Mouse (Mus musculus) gonadal fat pad, adult 2 months (tissue): ENCODE results near the gene Epc2. TPM values are rescaled to one million over a fixed set of nuclear protein-coding genes. Genes with fewer than 3 reads are reported as not detected.

ENCODE experiments used
- DNase-seq: peaks from one replicate; pipeline ENCODE4 v3.0.0-alpha.2; 2012; ENCODE audit warnings: low read depth
- polyA plus RNA-seq: library from polyadenylated mRNA; depleted of rRNA; stranded (reverse); fragments of >200 nt; gene quantifications from 2 replicates; pipeline ENCODE4 v1.2.3, GENCODE M21; 2012; rRNA removed

The Epc2 gene
- polyA plus RNA-seq, 1 experiment: 9.0 TPM

DNA sequence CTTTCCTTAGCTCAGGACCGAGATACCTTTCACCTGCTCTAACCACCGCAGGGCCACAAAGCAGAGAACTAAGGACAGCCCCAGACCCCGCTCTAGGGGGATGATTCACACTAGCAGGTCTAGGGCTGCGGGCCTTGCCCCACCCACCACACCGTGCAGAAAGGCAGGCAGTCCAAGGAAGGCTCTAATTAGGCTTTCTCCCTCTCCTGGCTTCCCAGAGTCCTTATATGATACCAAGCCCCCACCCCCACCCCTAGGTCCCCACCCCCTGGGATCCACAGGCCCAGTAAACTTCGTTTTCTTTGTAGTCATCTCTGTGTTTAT is 119.5 kb downstream of the Epc2 start:
- DNase-seq: no peak

DNA sequence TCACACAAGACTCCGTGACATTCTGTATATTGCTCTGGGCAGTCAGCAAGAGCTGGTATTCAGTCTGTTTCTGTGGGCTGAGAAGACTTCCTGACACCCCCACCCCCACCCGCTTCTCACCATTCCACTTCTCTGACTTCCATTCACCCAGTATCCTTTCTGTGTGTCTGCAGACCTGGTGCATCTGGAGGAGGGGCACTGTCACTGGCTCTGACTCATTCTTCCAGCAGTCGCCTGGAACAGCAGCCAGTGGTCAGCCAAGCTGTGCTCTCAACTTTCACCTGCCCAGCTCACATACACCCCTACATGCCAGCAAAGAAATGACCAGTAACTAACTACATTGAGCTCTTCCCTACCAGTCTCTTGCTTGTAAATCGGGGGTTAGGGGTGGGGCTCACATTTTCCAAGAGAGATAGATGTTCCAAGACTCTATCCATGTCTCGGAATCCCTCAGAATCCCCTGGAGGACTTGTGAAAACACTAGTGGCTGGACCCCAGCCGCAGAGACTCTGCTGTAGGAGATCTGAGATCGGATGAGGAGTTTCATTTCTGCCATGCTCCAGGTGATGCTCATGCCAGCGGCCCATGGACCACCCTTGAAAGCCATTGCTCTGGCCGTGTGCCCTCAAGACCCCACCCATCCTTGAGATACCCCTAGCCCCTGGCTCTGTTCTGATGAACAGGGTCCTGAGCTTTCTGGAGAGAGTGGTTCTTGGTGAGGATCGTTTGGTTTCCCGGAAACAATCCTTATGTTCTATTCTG is 120.1 kb downstream of the Epc2 start:
- DNase-seq: no peak

DNA sequence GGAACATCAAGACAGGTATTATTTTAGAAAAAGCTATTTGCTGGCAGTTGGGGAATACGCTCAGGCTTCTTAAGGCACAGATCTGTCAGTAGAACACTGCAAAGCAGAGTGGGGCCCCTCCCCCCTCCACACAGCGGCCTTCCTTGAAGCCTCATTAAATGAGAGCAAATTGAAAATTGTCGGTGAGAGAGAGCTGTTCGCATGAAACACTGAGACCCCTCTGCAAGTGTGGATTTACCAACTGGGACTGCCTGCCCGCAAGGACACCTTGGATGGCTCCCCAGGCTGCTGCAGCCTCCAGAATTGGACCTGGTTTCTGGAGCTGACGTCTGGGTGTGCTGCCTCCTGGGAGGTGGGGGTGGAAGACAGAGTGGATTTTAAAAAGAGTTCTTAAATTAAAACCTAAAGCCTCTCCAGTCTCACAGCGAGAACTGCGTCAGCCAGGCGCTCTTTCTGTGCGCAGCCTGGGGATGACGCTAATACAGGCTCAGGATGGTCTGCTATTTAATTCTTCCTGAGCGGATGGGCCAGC is 120.9 kb downstream of the Epc2 start:
- DNase-seq: no peak

DNA sequence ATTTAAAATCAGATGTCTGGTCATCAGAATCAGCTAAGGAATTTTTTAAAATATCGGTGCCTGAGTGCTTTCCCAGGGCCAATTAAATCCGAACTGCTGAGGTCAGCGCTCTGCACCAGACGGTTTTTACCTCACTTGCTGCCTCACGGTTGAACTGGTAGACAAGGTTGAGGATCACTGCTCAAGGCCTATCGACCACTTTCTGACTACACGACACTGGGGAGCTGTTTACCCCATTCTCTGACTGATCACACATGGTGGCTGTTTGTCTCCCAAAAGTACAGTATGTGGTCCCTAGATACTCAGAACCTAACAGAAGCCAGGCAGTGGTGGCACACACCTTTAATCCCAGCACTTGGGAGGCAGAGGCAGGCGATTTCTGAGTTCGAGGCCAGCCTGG is 121.4 kb downstream of the Epc2 start:
- no peak for DNase-seq

DNA sequence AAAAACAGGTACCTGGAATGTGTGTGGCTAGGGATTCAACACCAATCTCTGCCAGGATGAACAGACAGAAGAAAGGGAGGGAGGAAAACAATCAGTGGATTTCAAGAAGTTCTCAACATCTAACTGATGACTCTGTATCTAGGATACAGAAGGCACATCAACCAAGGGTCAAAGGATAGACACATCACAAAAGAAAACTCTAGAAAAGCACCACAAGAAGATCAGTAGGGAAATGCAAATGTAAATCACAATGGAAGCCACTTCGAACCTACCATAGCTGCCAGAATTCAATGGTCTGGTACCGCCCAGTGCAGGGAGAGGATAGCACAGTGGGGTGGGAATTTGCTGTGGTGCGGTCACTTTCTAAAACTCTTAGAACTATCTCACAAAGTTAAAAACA is 122.0 kb downstream of the Epc2 start:
- DNase-seq: no peak

DNA sequence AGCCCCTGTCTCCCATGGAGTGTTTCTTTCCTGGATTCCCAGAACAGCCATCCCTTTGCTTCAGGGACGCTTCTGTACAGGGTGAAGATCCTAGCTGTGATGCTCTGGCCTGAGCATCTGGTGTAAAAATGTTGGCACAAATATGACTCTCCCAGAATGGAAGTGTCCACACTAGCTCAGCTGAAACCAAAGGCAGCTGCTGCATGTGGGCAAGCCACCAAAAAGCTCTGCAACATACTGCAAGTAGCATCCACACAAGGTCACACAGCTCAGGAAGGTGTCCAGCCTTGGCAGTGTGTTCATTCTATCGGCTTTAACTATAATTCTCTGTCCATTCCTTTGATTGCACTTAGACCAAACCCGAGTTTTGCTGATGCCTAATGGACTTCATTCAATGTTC is 129.3 kb downstream of the Epc2 start:
- no peak for DNase-seq

DNA sequence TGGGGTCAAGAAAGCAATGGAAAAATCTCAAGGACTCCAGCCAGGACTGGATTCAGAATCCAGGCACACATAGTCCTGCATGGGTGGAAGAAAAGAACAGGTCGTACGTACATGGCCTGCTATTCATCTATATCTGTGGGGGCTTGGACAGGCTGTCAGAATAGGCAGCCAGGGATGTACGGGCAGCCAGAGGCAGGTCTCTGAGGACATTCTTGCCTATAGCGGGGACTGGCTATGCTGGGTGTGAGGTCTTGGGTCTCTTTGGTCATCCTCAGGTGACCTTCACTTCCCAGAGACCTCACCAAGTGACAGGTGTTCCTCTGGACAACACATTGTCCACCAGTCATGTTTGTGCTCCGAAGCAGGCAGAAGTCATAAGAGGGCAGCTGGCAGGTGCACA is 131.3 kb downstream of the Epc2 start:
- no peak for DNase-seq

DNA sequence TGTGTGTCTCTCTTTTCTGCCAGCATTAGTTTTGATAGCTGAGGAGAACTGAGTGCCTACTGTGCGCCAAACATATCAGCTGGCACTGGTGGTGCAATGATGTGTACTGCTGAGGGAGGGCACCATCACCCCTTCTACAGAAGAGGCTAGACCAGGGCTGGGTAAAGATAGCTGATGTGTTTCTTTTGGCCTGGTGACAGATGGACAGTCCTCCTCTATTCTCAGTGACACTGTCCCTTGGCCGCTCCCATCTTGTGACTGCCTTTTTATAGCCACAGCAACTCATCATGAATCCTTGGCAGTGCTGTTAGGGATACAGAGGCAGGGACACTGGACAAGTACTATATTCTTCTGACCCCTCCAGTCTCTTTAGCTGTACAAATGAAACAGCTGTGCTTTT is 132.0 kb downstream of the Epc2 start:
- no peak for DNase-seq

DNA sequence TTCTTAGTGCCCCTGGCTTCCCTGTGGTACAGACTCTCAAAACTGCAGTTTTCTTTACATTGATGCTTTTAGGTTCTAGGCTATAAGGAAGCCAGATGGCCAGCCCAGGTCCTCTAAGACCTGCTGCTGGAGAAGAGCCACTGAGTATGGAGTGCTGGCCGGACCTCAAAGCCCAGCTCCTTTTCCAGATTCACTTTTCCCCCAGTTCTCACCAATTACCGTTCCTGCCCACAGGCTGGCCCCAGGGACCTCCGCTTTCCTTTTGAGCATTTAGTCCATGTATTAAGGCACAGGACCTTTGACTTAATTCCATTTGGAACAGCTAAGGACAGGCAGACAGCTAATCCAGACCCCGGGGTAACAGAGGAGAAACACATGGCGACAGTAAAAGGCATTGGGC is 139.2 kb downstream of the Epc2 start:
- DNase-seq: no peak

DNA sequence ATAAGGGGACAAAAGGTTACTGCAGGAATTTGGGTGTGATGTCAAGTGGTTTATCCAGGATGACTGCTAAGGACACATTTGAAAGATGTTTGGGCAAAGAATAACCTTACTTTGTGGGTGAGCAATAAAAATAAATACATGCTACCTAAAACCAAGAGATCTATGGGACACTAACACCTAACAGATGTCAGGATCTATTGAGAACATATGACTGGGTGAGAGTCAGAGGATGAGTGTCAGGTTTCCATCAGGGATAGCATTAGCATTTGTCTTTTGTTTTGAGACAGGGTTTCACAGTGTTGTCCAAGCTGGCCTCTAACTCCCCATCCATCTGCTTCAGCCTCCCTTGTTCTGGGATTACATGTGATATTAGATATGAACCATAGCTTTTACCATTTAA is 141.6 kb downstream of the Epc2 start:
- no peak for DNase-seq

DNA sequence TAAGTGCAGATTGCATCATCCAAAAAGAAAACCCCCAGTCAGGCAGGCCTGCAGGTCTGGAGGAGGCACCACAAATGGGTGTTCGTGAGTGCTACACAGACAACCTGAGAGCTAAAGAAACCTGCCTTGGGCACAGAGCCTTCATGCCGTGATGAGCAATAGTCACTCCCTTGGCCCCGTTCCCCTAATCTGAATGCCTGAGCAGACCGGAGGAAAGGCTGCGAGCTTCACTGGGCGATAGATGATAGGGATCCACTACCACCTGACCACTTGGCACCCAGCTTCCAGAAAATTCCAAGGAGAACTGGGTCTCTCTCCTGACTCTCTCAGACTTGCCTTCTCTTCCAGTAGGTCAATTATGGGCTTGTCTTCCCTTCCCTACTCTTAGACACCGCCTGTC is 143.6 kb downstream of the Epc2 start:
- no peak for DNase-seq

DNA sequence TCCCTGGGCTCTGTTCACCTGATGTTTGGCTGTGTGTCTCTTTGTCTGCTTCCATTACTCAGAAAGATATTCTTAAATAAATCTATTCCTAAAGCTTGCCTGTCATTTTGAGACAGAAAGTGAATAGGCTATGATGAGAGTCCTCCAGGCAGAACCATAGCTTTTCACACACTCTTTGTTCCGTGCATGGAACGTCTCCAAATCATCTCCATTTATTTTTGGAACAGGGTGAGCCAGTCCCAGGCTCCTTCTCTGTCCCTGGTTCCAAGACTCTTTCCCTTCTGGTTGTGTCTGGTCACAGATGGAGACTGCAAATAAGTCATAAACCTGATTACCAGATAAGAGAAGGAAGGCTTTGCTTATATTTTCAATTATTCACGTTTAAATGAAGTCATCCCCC is 145.0 kb downstream of the Epc2 start:
- DNase-seq: no peak

DNA sequence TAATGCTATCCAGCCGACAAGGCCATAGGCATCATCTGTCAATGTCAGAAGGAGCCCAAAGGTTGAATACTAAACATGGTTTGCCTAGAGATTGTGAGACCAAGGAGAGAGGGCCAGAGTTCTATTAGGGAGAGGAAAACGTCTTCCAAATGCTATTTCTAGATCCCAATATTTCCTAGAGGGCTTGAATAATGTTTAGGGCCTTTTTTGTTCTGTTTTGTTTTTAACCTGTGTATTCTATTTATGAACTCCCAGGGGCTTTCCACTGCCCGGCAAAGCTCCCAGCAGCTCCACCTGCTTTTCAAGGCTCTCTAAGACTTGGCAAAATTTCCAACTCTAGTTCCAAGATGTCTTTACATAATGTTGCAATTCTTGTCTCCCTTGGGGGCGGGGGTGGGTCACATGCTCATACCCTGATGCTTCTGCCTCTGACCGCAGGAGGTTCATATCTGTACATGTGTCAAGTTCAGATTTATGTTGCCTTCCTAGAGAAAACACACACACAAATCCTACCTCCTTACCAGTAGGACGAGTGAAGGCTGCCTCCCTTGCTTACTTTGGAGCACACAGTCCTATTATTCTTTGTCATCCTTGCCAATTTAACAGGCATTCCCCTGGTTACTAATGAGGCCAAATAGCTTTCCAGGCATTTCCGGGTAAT is 148.9 kb downstream of the Epc2 start:
- peak; percentile 93 for DNase-seq

Other genes with a start within 250 kb of the Epc2 start
- gene Kif5c, start 167.8 kb downstream of the Epc2 start, polyA plus RNA-seq: 1.9 and 5.7 TPM in 2 replicates